Mouse (Mus musculus): ENCODE measurements around the gene Lamtor4. TPM values are rescaled to one million over a fixed set of nuclear protein-coding genes. Genes with fewer than 3 reads are reported as not detected.
A peak's percentile ranks its signal among the peaks of the same experiment; 100 is the strongest.

Lamtor4 gene
- polyA plus RNA-seq, 1 experiment from 2014 or later = 81.2 TPM

DNA sequence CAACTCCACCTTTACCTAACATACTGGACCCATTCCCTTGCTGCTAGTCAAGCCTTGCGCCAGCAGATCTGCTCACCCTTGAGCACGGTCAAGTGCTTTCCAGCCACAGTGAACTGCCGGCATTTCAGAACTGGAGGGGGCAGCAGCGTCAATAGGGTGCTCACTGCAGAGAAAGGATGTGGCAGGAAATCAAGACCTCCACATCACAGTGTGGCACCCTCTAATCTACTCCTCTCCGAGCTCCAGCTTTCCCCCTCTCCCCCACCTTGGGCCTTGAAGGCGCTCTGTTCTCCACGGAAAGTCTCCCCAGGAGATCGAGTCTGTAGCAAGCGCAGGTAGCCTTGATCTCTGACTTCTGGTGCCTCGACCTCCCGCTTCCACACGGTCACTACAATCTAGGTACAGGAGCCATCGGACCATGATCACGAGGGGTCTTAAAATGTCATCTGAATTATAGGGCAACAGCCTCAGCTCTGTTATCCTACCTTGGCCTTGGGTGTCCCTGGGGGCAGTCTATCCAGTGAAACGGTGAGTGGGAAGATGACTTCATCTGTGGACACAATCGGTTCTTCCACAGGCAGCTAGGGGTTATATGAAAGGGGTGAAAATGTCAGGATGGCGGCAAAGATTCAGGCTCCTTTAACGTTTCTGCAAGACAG, 7.4 kb downstream of the Lamtor4 start:
- H3K9me3 ChIP-seq = no peaks in the 10 kb centered on the region
- H3K9ac ChIP-seq (replicated peaks) = peak overlapping the region; percentile 95
- H3K36me3 ChIP-seq = peaks cover 54% of the 10 kb centered on the region
- peak overlapping the region; percentile 99 for H3K4me2 ChIP-seq (replicated peaks)
- ATAC-seq = peak; percentile 1; the same call in 1 of the 2 replicates
- H3K4me3 ChIP-seq (replicated peaks) = peak overlapping the region; percentile 77
- no peaks in the 10 kb centered on the region for H3K27me3 ChIP-seq
- peaks cover 29% of the 10 kb centered on the region for H3K4me1 ChIP-seq (replicated peaks)
- 68% methylated on average over 18 of the region's 18 CpGs for WGBS
- no peak overlapping the region for H3K27ac ChIP-seq

DNA sequence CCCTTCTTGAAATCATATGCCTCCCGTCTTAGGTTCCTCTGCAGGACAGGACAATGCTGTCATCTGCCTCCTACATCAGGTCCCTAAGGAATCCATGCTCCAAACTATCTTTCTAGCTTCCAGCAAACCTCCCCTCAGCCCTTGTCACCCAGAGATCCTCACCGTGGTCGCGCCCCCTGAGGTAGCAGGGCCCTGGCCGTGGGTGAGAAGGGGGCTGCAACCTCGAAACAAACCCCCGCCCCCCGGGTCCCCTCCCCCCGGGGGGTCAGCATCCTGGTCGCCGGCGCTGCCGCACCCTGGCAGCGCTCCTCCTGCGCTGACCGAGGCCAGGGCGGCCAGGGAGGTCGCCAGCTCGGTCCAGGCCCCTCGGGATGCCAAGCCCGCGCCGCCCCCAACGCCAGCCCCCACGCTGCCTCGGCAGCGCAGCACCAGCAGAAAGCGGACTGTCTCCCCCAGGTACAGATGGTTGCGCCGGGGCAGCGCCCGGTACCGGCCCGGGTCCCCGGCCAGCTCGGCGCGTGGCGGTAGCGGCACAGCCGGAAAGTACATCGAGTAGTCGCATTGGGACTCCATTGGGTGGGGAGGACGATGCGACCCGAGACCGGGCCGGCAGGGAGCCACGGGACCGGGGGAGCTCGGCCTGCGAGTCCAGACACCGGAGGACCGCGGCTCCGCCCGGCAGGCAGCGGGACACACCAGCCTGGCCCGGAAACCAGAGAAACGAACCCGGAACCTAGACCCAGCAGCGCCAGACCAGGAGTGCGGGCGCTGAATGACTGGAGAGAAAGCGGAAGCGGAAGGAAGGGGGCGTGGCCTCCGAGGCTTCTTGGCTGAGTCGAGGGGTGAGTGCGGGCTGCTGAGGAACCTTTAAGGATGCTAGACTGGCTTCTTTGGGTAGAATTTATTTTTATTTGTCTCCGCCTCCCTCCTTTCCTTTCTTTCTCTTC, 8.3 kb downstream of the Lamtor4 start, which contains the start of gene BC037034:
Gene BC037034 (minus strand): TSS at position 774 of the 947 bp plus-strand sequence.
- peaks cover 29% of the 10 kb centered on the region for H3K4me1 ChIP-seq (replicated peaks)
- ATAC-seq = peak; percentile 89
- WGBS = under 1% methylated on average over 63 of the region's 71 CpGs

DNA sequence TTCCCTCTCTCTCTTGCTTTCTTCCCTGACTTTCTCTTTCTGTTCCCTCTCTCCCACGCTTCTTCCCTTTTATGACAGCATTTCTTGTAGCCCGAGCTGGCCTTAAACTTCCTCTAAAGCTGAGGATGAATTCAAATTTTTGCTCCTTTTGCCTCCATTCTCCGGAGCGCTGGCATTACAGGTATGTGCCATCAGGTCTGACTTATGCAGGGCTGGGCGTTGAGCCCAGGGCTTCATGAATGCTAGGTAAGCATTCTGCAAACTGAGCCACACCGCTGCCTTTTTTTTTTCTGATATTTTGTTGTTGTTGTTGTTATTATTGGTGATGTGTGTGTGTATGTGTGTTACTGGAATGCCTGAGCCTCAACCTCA, 8.9 kb downstream of the Lamtor4 start:
- H3K27me3 ChIP-seq = no peaks in the 10 kb centered on the region
- H3K9me3 ChIP-seq = no peaks in the 10 kb centered on the region
- ATAC-seq = 0 out of 2 replicates have a peak, but pooled peaks have one; percentile 4
- H3K27ac ChIP-seq = peak overlapping the region; percentile 71; the same call in 1 of the 2 replicates
- peaks cover 41% of the 10 kb centered on the region for H3K36me3 ChIP-seq
- peaks cover 29% of the 10 kb centered on the region for H3K4me1 ChIP-seq (replicated peaks)
- H3K4me2 ChIP-seq (replicated peaks) = peak overlapping the region; percentile 99
- WGBS = 15% methylated on average over 6 of the region's 6 CpGs
- peak overlapping the region; percentile 77 for H3K4me3 ChIP-seq (replicated peaks)
- peak overlapping the region; percentile 95 for H3K9ac ChIP-seq (replicated peaks)

More for the DNA sequence above, 8.3 kb downstream of the Lamtor4 start, which contains the start of gene BC037034:
- peaks cover 47% of the 10 kb centered on the region for H3K36me3 ChIP-seq
- no peaks in the 10 kb centered on the region for H3K27me3 ChIP-seq
- no peaks in the 10 kb centered on the region for H3K9me3 ChIP-seq
- H3K9ac ChIP-seq (replicated peaks) = peak within 1 kb of the TSS; percentile 95
- peak within 1 kb of the TSS; percentile 71 for H3K27ac ChIP-seq
- H3K4me2 ChIP-seq (replicated peaks) = peak within 1 kb of the TSS; percentile 99
- H3K4me3 ChIP-seq (replicated peaks) = peak within 1 kb of the TSS; percentile 77

DNA sequence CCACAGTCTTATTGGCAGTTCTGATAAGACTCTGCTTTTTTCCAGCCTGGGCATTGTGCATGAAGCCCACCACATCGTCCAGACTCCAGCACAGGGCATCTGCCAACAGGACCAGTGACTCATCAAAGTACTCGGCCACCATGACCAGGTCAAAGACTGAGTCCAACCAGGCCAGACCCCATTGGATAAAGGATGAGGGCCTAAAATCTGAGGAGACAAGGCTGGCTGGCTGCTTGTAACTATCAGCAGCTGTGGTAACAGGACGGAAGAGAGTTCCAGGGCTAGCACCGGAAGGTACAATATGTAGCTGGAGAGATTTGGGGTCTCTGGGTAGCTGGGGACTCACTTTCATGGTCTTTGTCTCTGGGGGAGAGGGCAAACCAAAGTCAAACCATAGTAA, 10.4 kb downstream of the Lamtor4 start:
- H3K4me3 ChIP-seq (replicated peaks) = no peak overlapping the region
- no peak overlapping the region for H3K27ac ChIP-seq
- 92% methylated on average over 4 of the region's 4 CpGs for WGBS
- no peak overlapping the region for H3K4me2 ChIP-seq (replicated peaks)
- no peak for ATAC-seq
- H3K9me3 ChIP-seq = no peaks in the 10 kb centered on the region
- peaks cover 26% of the 10 kb centered on the region for H3K36me3 ChIP-seq
- H3K27me3 ChIP-seq = no peaks in the 10 kb centered on the region
- no peak overlapping the region for H3K9ac ChIP-seq (replicated peaks)
- peaks cover 29% of the 10 kb centered on the region for H3K4me1 ChIP-seq (replicated peaks)

DNA sequence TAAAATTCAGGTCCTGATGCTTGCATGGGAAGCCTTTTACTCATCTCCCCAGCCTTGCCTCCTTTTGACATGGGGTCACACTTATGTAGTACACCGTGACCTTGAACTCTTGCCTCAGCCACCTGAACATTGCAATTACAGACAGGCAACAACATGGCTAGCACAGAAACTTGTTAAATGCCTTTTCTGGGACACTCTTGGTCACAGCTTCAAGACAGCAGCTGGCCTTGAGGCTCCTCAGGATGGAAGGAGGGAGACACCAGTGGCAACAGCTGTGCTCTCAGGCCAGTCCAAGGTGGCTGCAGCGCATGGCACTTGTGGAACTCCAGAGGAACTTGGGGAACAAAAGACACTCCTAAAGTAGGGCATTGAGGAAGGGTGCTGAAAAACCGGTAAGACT, 11.8 kb downstream of the Lamtor4 start:
- H3K4me1 ChIP-seq (replicated peaks) = peaks cover 26% of the 10 kb centered on the region
- H3K27ac ChIP-seq = no peak overlapping the region
- H3K27me3 ChIP-seq = peaks cover 3% of the 10 kb centered on the region; the same call in 1 of the 2 replicates
- 92% methylated on average over 3 of the region's 3 CpGs for WGBS
- H3K9me3 ChIP-seq = no peaks in the 10 kb centered on the region
- no peak for ATAC-seq
- peaks cover 12% of the 10 kb centered on the region for H3K36me3 ChIP-seq
- no peak overlapping the region for H3K4me2 ChIP-seq (replicated peaks)
- H3K4me3 ChIP-seq (replicated peaks) = no peak overlapping the region
- H3K9ac ChIP-seq (replicated peaks) = no peak overlapping the region

DNA sequence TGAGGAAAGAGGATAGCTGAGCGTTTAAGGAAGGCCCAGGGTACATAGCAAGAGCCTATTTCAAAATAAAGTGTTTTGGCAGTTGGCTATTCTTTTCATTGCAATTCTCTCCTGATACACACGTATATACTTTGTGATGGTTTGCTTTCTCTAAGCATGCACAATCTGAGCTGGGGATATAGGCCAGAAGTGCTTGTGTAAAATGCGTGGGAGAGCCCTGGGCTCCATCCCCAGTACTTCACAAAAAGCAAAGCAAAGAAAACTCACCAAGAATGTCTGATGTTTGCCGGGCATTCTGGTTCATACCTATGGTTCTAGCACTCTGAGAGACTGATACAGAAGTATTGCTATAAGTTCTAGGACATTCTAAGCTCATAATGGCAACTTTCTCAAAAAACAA, 13.7 kb downstream of the Lamtor4 start:
- ATAC-seq = no peak
- no peak overlapping the region for H3K9ac ChIP-seq (replicated peaks)
- H3K27me3 ChIP-seq = peaks cover 3% of the 10 kb centered on the region; the same call in 1 of the 2 replicates
- no peak overlapping the region for H3K4me2 ChIP-seq (replicated peaks)
- WGBS = 85% methylated on average over 4 of the region's 4 CpGs
- peaks cover 33% of the 10 kb centered on the region for H3K4me1 ChIP-seq (replicated peaks)
- H3K9me3 ChIP-seq = no peaks in the 10 kb centered on the region
- H3K36me3 ChIP-seq = peaks cover 13% of the 10 kb centered on the region
- no peak overlapping the region for H3K27ac ChIP-seq
- H3K4me3 ChIP-seq (replicated peaks) = no peak overlapping the region

DNA sequence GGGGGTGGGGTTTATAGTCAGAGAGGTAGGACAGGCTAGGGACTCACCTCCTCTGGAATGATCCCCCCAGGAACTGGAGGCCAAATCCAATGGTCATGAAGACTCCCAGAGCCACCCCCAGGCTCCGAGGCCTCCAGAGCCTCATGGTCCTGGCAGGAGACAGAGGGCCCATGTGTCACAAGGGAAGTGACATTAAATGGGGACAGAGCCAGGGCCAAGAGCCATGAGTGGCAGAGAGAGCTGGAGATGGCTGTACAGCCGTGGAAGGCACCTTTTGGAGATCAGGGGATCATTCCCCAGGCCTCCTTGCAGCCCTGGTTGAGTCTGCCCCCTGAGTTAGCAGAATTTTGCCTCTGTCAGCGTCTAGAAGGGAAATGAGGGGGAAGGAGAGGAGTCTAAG, 15.9 kb downstream of the Lamtor4 start:
- Histone ChIP-seq H3K9me3 (no peaks in the 10 kb centered on the region), H3K4me1 (replicated peaks) (peaks cover 41% of the 10 kb centered on the region), H3K4me2 (replicated peaks) (no peak overlapping the region), H3K4me3 (replicated peaks) (no peak overlapping the region), H3K27ac (no peak overlapping the region), H3K9ac (replicated peaks) (no peak overlapping the region), H3K27me3 (peaks cover 3% of the 10 kb centered on the region; the same call in 1 of the 2 replicates), H3K36me3 (peaks cover 22% of the 10 kb centered on the region)
- WGBS = 66% methylated on average over 3 of the region's 3 CpGs
- no peak for ATAC-seq

DNA sequence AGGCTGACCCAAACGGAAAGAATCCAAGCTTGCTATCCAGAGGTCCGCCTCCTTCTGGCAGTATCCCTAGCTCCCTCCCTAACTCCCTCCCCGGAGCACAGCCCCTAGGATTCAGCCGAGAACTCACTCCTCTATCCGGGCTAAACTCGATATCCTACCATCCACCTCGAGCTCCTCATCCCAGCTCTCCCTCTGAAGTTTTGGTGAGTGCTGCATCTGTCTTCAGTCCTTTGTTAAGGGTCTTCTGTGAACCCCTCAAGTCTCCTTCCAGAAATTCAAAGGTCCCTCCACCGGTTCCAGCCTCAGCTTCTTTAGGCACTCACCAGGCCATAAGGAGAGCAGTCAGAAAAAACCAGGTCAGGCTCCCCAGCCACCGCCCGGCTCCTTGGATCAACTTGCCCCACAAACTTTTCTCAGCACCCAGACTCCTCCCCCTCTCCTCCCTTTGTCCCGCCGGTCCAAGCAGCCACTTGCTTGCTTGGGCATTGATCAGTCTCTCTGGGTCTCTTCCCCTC, 17.2 kb downstream of the Lamtor4 start, which contains the start of gene Gal3st4:
Gene Gal3st4 (minus strand): TSS at position 432 of the 515 bp plus-strand sequence.
- ATAC-seq = 0 out of 2 replicates have a peak, but pooled peaks have one; percentile 38
- H3K4me1 ChIP-seq (replicated peaks) = peaks cover 54% of the 10 kb centered on the region
- WGBS = under 1% methylated on average over 12 of the region's 12 CpGs

DNA sequence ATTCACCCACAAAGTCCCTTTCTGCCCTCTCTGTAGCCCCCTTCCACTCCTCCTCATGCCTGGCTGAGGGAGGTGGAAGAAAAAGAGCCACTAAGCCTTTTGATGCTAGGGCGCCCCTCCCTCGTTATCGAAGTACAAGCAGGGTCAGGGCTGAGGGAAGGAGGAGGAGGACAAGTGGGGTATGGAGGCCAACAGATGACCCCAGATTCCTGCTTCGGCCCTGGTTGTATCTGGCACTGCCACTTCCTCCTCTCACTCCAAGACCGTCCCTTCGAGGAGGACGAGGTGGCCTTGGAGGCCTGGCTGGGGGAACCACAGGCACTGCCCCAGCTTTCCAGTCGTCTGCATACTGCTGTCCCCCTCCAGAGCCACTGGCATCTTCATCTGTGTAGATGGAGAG, 18.9 kb downstream of the Lamtor4 start:
- no peak for ATAC-seq
- peak overlapping the region; percentile 19 for H3K4me2 ChIP-seq (replicated peaks)
- no peak overlapping the region for H3K27ac ChIP-seq
- peaks cover 38% of the 10 kb centered on the region for H3K36me3 ChIP-seq
- WGBS = 53% methylated on average over 8 of the region's 8 CpGs
- H3K4me3 ChIP-seq (replicated peaks) = no peak overlapping the region
- H3K9me3 ChIP-seq = no peaks in the 10 kb centered on the region
- no peak overlapping the region; the same call in 1 of the 2 replicates for H3K9ac ChIP-seq (replicated peaks)
- peaks cover 3% of the 10 kb centered on the region; the same call in 1 of the 2 replicates for H3K27me3 ChIP-seq
- peaks cover 70% of the 10 kb centered on the region for H3K4me1 ChIP-seq (replicated peaks)

More for the DNA sequence above, 17.2 kb downstream of the Lamtor4 start, which contains the start of gene Gal3st4:
- no peaks in the 10 kb centered on the region for H3K9me3 ChIP-seq
- peak within 1 kb of the TSS; percentile 8; the same call in 1 of the 2 replicates for H3K9ac ChIP-seq (replicated peaks)
- peak within 1 kb of the TSS; percentile 8; the same call in 1 of the 2 replicates for H3K4me3 ChIP-seq (replicated peaks)
- H3K27me3 ChIP-seq = peaks cover 3% of the 10 kb centered on the region; the same call in 1 of the 2 replicates
- H3K4me2 ChIP-seq (replicated peaks) = peak within 1 kb of the TSS; percentile 35
- H3K27ac ChIP-seq = peak within 1 kb of the TSS; percentile 4; the same call in 1 of the 2 replicates
- H3K36me3 ChIP-seq = peaks cover 30% of the 10 kb centered on the region

DNA sequence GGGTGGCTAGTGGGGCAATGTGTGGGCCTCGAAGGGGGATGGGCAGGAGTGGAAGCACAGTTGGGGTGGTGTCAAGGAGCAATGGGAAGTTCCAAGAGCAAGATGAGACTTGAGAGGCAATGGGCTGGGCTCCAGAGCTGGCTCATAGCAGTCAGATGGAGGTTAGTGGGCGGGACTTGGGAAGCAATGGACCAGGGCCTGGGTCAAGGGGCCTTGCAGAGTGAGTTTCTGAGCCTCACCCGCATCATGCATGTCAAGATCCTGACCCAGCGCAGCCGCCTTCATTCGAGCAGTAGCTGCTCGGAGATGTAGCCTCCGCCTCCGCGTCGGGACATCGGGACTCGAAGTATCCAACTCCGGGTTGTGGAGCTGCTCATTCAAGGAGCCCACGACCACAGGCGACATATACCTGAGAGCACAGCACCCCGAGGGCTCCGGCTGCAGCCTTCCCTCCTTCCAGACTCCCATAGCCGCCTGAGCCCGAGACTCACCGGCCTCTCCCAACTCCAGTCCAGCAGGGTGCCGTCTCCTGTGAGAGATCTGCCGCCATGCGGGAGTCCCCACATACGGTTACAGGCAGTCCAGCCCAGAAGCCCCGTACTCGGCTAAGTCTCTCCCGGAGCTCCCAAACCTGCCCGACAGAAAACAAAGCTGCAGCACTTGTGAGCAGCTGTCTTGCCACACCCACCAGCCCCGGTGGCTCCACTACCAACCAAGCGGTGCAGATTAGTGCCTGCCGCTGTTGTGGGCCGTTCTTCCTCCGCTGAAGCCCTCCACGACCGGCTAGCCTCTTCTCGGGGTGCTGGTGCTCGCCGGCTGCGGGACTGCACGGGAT, 20.2 kb downstream of the Lamtor4 start:
- Histone ChIP-seq H3K9me3 (no peaks in the 10 kb centered on the region; the same call in 1 of the 2 replicates), H3K9ac (replicated peaks) (peak overlapping the region; percentile 68), H3K27ac (0 out of 2 replicates have a peak overlapping the region, but pooled peaks have one; percentile 31), H3K4me3 (replicated peaks) (peak overlapping the region; percentile 85), H3K27me3 (peaks cover 3% of the 10 kb centered on the region; the same call in 1 of the 2 replicates), H3K4me2 (replicated peaks) (peak overlapping the region; percentile 96), H3K36me3 (peaks cover 38% of the 10 kb centered on the region), H3K4me1 (replicated peaks) (peaks cover 70% of the 10 kb centered on the region)
- WGBS = 6% methylated on average over 41 of the region's 41 CpGs
- ATAC-seq = no peak

DNA sequence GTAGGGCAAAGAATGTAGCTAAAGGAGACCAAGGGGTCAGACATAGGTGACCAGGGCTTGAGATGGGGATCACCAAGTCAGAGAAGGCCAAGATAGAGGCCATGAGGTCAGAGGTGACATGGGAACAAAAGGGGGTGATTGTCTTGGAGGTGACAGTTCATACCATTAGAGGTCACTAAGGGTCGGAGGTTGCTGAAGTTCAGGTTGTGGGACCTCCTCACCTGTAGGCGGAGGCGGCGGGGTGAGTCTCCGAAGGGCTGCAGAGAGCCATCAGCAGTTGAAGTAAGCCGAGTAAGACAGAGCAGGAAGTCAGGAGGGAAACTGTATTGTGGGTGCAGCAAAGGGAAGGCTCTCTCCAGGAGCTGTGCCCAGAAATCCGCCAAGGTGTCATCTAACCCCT, 22.7 kb downstream of the Lamtor4 start:
- ATAC-seq = no peak
- H3K4me1 ChIP-seq (replicated peaks) = peaks cover 61% of the 10 kb centered on the region
- peak overlapping the region; percentile 96 for H3K4me2 ChIP-seq (replicated peaks)
- H3K9me3 ChIP-seq = peaks cover 4% of the 10 kb centered on the region; the same call in 1 of the 2 replicates
- peaks cover 8% of the 10 kb centered on the region for H3K27me3 ChIP-seq
- no peak overlapping the region for H3K27ac ChIP-seq
- H3K36me3 ChIP-seq = peaks cover 38% of the 10 kb centered on the region
- whole genome bisulfite sequencing = 89% methylated on average over 7 of the region's 7 CpGs
- peak overlapping the region; percentile 85 for H3K4me3 ChIP-seq (replicated peaks)
- H3K9ac ChIP-seq (replicated peaks) = peak overlapping the region; percentile 94

Data from midbrain, embryonic 13.5 days (tissue).